Mouse (Mus musculus): ENCODE data around the gene Nemp2. TPM values are rescaled to one million over a fixed set of nuclear protein-coding genes. Genes with fewer than 3 reads are reported as not detected.

Nemp2 gene
- polyA plus RNA-seq, 1 experiment from 2014 or later: 8.5 TPM

GRCm38 (mm10) chr1:52640266-52640665, 9.8 kb downstream of the Nemp2 start:
- Histone ChIP-seq H3K27ac (ENCODE audit: low read depth, low read length) (no peak overlapping the region), H3K27me3 (ENCODE audit: control insufficient read depth, insufficient read depth, low read length) (no peaks in the 10 kb centered on the region), H3K9me3 (replicated peaks; ENCODE audit: control insufficient read depth, low read length) (no peaks in the 10 kb centered on the region), H3K4me2 (no peak overlapping the region), H3K9ac (ENCODE audit: low read depth, low read length) (no peak overlapping the region), H3K4me1 (ENCODE audit: control insufficient read depth, insufficient read depth, low read length) (peaks cover 4% of the 10 kb centered on the region; the same call in 1 of the 2 replicates), H3K36me3 (ENCODE audit: control insufficient read depth, insufficient read depth, low read length) (peaks cover 7% of the 10 kb centered on the region; the same call in 1 of the 2 replicates), H3K4me3 (ENCODE audit: low read depth, low read length) (no peak overlapping the region)
- 65% methylated on average over 6 of the region's 6 CpGs for WGBS (ENCODE audit: insufficient replicate concordance)
- no peak for ATAC-seq (replicated peaks; ENCODE audit: insufficient number of reproducible peaks, low FRiP score, low TSS enrichment)

- Histone ChIP-seq H3K27me3 (ENCODE audit: control insufficient read depth, insufficient read depth, low read length) (no peaks in the 10 kb centered on the region), H3K9me3 (replicated peaks; ENCODE audit: control insufficient read depth, low read length) (no peaks in the 10 kb centered on the region), H3K27ac (ENCODE audit: low read depth, low read length) (no peak overlapping the region), H3K4me3 (ENCODE audit: low read depth, low read length) (no peak overlapping the region), H3K4me2 (no peak overlapping the region), H3K36me3 (ENCODE audit: control insufficient read depth, insufficient read depth, low read length) (peaks cover 7% of the 10 kb centered on the region; the same call in 1 of the 2 replicates), H3K9ac (ENCODE audit: low read depth, low read length) (no peak overlapping the region), H3K4me1 (ENCODE audit: control insufficient read depth, insufficient read depth, low read length) (peaks cover 4% of the 10 kb centered on the region; the same call in 1 of the 2 replicates)
- no peak for ATAC-seq (replicated peaks; ENCODE audit: insufficient number of reproducible peaks, low FRiP score, low TSS enrichment)
- WGBS (ENCODE audit: insufficient replicate concordance): 82% methylated on average over 4 of the region's 4 CpGs
Observed at GRCm38 (mm10) chr1:52640736-52641135, 10.2 kb downstream of the Nemp2 start.

GRCm38 (mm10) chr1:52648153-52649027, 17.9 kb downstream of the Nemp2 start:
- no peak overlapping the region for H3K9ac ChIP-seq (ENCODE audit: low read depth, low read length)
- H3K27me3 ChIP-seq (ENCODE audit: control insufficient read depth, insufficient read depth, low read length): no peaks in the 10 kb centered on the region
- no peak overlapping the region; the same call in 1 of the 2 replicates for H3K27ac ChIP-seq (ENCODE audit: low read depth, low read length)
- 75% methylated on average over 11 of the region's 11 CpGs for WGBS (ENCODE audit: insufficient replicate concordance)
- H3K4me2 ChIP-seq: no peak overlapping the region
- no peaks in the 10 kb centered on the region for H3K9me3 ChIP-seq (replicated peaks; ENCODE audit: control insufficient read depth, low read length)
- H3K36me3 ChIP-seq (ENCODE audit: control insufficient read depth, insufficient read depth, low read length): 0 out of 2 replicates have a peak, but pooled peaks cover 7% of the 10 kb centered on the region
- H3K4me3 ChIP-seq (ENCODE audit: low read depth, low read length): no peak overlapping the region
- ATAC-seq (replicated peaks; ENCODE audit: insufficient number of reproducible peaks, low FRiP score, low TSS enrichment): no peak
- H3K4me1 ChIP-seq (ENCODE audit: control insufficient read depth, insufficient read depth, low read length): peaks cover 3% of the 10 kb centered on the region; the same call in 1 of the 2 replicates

- H3K4me3 ChIP-seq (ENCODE audit: low read depth, low read length): no peak overlapping the region
- H3K4me2 ChIP-seq: no peak overlapping the region
- H3K27ac ChIP-seq (ENCODE audit: low read depth, low read length): no peak overlapping the region
- no peak overlapping the region for H3K9ac ChIP-seq (ENCODE audit: low read depth, low read length)
- peaks cover 3% of the 10 kb centered on the region; the same call in 1 of the 2 replicates for H3K4me1 ChIP-seq (ENCODE audit: control insufficient read depth, insufficient read depth, low read length)
- no peak for ATAC-seq (replicated peaks; ENCODE audit: insufficient number of reproducible peaks, low FRiP score, low TSS enrichment)
- H3K27me3 ChIP-seq (ENCODE audit: control insufficient read depth, insufficient read depth, low read length): no peaks in the 10 kb centered on the region
- H3K36me3 ChIP-seq (ENCODE audit: control insufficient read depth, insufficient read depth, low read length): 0 out of 2 replicates have a peak, but pooled peaks cover 7% of the 10 kb centered on the region
- H3K9me3 ChIP-seq (replicated peaks; ENCODE audit: control insufficient read depth, low read length): no peaks in the 10 kb centered on the region
- 72% methylated on average over 5 of the region's 5 CpGs for WGBS (ENCODE audit: insufficient replicate concordance)
Observed at GRCm38 (mm10) chr1:52650066-52650465, 19.6 kb downstream of the Nemp2 start.

- Histone ChIP-seq H3K4me1 (ENCODE audit: control insufficient read depth, insufficient read depth, low read length) (peaks cover 3% of the 10 kb centered on the region; the same call in 1 of the 2 replicates), H3K9me3 (replicated peaks; ENCODE audit: control insufficient read depth, low read length) (no peaks in the 10 kb centered on the region), H3K27ac (ENCODE audit: low read depth, low read length) (no peak overlapping the region), H3K4me3 (ENCODE audit: low read depth, low read length) (no peak overlapping the region), H3K4me2 (no peak overlapping the region), H3K9ac (ENCODE audit: low read depth, low read length) (no peak overlapping the region), H3K27me3 (ENCODE audit: control insufficient read depth, insufficient read depth, low read length) (no peaks in the 10 kb centered on the region), H3K36me3 (ENCODE audit: control insufficient read depth, insufficient read depth, low read length) (0 out of 2 replicates have a peak, but pooled peaks cover 3% of the 10 kb centered on the region)
- ATAC-seq (replicated peaks; ENCODE audit: insufficient number of reproducible peaks, low FRiP score, low TSS enrichment): no peak
- 53% methylated on average over 3 of the region's 3 CpGs for WGBS (ENCODE audit: insufficient replicate concordance)
Observed at GRCm38 (mm10) chr1:52652601-52653253, 22.2 kb downstream of the Nemp2 start.

- peaks cover 3% of the 10 kb centered on the region; the same call in 1 of the 2 replicates for H3K4me1 ChIP-seq (ENCODE audit: control insufficient read depth, insufficient read depth, low read length)
- 0 out of 2 replicates have a peak, but pooled peaks cover 3% of the 10 kb centered on the region for H3K36me3 ChIP-seq (ENCODE audit: control insufficient read depth, insufficient read depth, low read length)
- H3K9me3 ChIP-seq (replicated peaks; ENCODE audit: control insufficient read depth, low read length): no peaks in the 10 kb centered on the region
- no peak overlapping the region for H3K9ac ChIP-seq (ENCODE audit: low read depth, low read length)
- no peak overlapping the region for H3K4me3 ChIP-seq (ENCODE audit: low read depth, low read length)
- ATAC-seq (replicated peaks; ENCODE audit: insufficient number of reproducible peaks, low FRiP score, low TSS enrichment): no peak
- H3K27me3 ChIP-seq (ENCODE audit: control insufficient read depth, insufficient read depth, low read length): no peaks in the 10 kb centered on the region
- WGBS (ENCODE audit: insufficient replicate concordance): 65% methylated on average over 1 of the region's 1 CpGs
- no peak overlapping the region for H3K4me2 ChIP-seq
- H3K27ac ChIP-seq (ENCODE audit: low read depth, low read length): no peak overlapping the region
Observed at GRCm38 (mm10) chr1:52653366-52653765, 22.9 kb downstream of the Nemp2 start.

GRCm38 (mm10) chr1:52655153-52655552, 24.6 kb downstream of the Nemp2 start:
- Histone ChIP-seq H3K4me2 (no peak overlapping the region), H3K4me1 (ENCODE audit: control insufficient read depth, insufficient read depth, low read length) (peaks cover 3% of the 10 kb centered on the region; the same call in 1 of the 2 replicates), H3K36me3 (ENCODE audit: control insufficient read depth, insufficient read depth, low read length) (no peaks in the 10 kb centered on the region), H3K27me3 (ENCODE audit: control insufficient read depth, insufficient read depth, low read length) (no peaks in the 10 kb centered on the region), H3K4me3 (ENCODE audit: low read depth, low read length) (no peak overlapping the region), H3K9me3 (replicated peaks; ENCODE audit: control insufficient read depth, low read length) (no peaks in the 10 kb centered on the region), H3K9ac (ENCODE audit: low read depth, low read length) (no peak overlapping the region), H3K27ac (ENCODE audit: low read depth, low read length) (no peak overlapping the region)
- ATAC-seq (replicated peaks; ENCODE audit: insufficient number of reproducible peaks, low FRiP score, low TSS enrichment): no peak
- WGBS (ENCODE audit: insufficient replicate concordance): 64% methylated on average over 4 of the region's 4 CpGs

GRCm38 (mm10) chr1:52658160-52658559, 27.7 kb downstream of the Nemp2 start:
- Histone ChIP-seq H3K27me3 (ENCODE audit: control insufficient read depth, insufficient read depth, low read length) (no peaks in the 10 kb centered on the region), H3K4me3 (ENCODE audit: low read depth, low read length) (no peak overlapping the region), H3K9me3 (replicated peaks; ENCODE audit: control insufficient read depth, low read length) (no peaks in the 10 kb centered on the region), H3K4me1 (ENCODE audit: control insufficient read depth, insufficient read depth, low read length) (no peaks in the 10 kb centered on the region), H3K27ac (ENCODE audit: low read depth, low read length) (no peak overlapping the region), H3K36me3 (ENCODE audit: control insufficient read depth, insufficient read depth, low read length) (no peaks in the 10 kb centered on the region), H3K9ac (ENCODE audit: low read depth, low read length) (no peak overlapping the region), H3K4me2 (no peak overlapping the region)
- no peak for ATAC-seq (replicated peaks; ENCODE audit: insufficient number of reproducible peaks, low FRiP score, low TSS enrichment)
- WGBS (ENCODE audit: insufficient replicate concordance): 85% methylated on average over 7 of the region's 7 CpGs
